Mouse (Mus musculus): Measurements from ENCODE around the gene Lrrc8c.

Gene Lrrc8c

GRCm38 (mm10) chr5:105547115-105547514 is 27.9 kb downstream of the Lrrc8c start:
- peaks cover 23% of the 10 kb centered on the region for H3K4me1 ChIP-seq (replicated peaks; ENCODE audit: low read depth, low read length)
- H3K27me3 ChIP-seq (ENCODE audit: insufficient read depth, low read length): no peaks in the 10 kb centered on the region
- no peak overlapping the region for H3K4me3 ChIP-seq (replicated peaks; ENCODE audit: low read length)
- peaks cover 16% of the 10 kb centered on the region; the same call in 1 of the 2 replicates for H3K9me3 ChIP-seq (ENCODE audit: low read length)
- no peak for TF ChIP-seq POU5F1 (IDR thresholded peaks at IDR 0.05; ENCODE audit: borderline replicate concordance, low read length)
- H3K36me3 ChIP-seq (ENCODE audit: insufficient read depth, low read length): no peaks in the 10 kb centered on the region; the same call in 1 of the 2 replicates

GRCm38 (mm10) chr5:105551808-105552207 is 32.6 kb downstream of the Lrrc8c start:
- TF ChIP-seq POU5F1 (IDR thresholded peaks at IDR 0.05; ENCODE audit: borderline replicate concordance, low read length): no peak
- no peak for TF ChIP-seq NANOG (IDR thresholded peaks at IDR 0.05; ENCODE audit: borderline replicate concordance, low read length)
- TF ChIP-seq CTCF (conservative IDR thresholded peaks at IDR 0.05; ENCODE audit: low read length): no peak
- H3K27me3 ChIP-seq (ENCODE audit: insufficient read depth, low read length): no peaks in the 10 kb centered on the region
- H3K4me1 ChIP-seq (replicated peaks; ENCODE audit: low read depth, low read length): peaks cover 20% of the 10 kb centered on the region
- H3K36me3 ChIP-seq (ENCODE audit: insufficient read depth, low read length): peaks cover 4% of the 10 kb centered on the region; the same call in 1 of the 2 replicates
- H3K9me3 ChIP-seq (ENCODE audit: low read length): peaks cover 9% of the 10 kb centered on the region; the same call in 1 of the 2 replicates
- H3K4me3 ChIP-seq (replicated peaks; ENCODE audit: low read length): no peak overlapping the region

- Histone ChIP-seq H3K9me3 (ENCODE audit: low read length) (peaks cover 18% of the 10 kb centered on the region), H3K4me1 (replicated peaks; ENCODE audit: low read depth, low read length) (peaks cover 16% of the 10 kb centered on the region), H3K4me3 (replicated peaks; ENCODE audit: low read length) (no peak overlapping the region), H3K36me3 (ENCODE audit: insufficient read depth, low read length) (peaks cover 9% of the 10 kb centered on the region; the same call in 1 of the 2 replicates), H3K27me3 (ENCODE audit: insufficient read depth, low read length) (no peaks in the 10 kb centered on the region)
- no peak for TF ChIP-seq CTCF (conservative IDR thresholded peaks at IDR 0.05; ENCODE audit: low read length)
- TF ChIP-seq NANOG (IDR thresholded peaks at IDR 0.05; ENCODE audit: borderline replicate concordance, low read length): no peak
- TF ChIP-seq POU5F1 (IDR thresholded peaks at IDR 0.05; ENCODE audit: borderline replicate concordance, low read length): no peak
Measured at GRCm38 (mm10) chr5:105556291-105556690, 37.1 kb downstream of the Lrrc8c start.

GRCm38 (mm10) chr5:105557346-105557745 is 38.2 kb downstream of the Lrrc8c start:
- Histone ChIP-seq H3K4me1 (replicated peaks; ENCODE audit: low read depth, low read length) (peaks cover 16% of the 10 kb centered on the region), H3K4me3 (replicated peaks; ENCODE audit: low read length) (no peak overlapping the region), H3K9me3 (ENCODE audit: low read length) (peaks cover 18% of the 10 kb centered on the region), H3K36me3 (ENCODE audit: insufficient read depth, low read length) (peaks cover 9% of the 10 kb centered on the region; the same call in 1 of the 2 replicates), H3K27me3 (ENCODE audit: insufficient read depth, low read length) (no peaks in the 10 kb centered on the region)
- TF ChIP-seq NANOG (IDR thresholded peaks at IDR 0.05; ENCODE audit: borderline replicate concordance, low read length): no peak
- TF ChIP-seq POU5F1 (IDR thresholded peaks at IDR 0.05; ENCODE audit: borderline replicate concordance, low read length): no peak
- no peak for TF ChIP-seq CTCF (conservative IDR thresholded peaks at IDR 0.05; ENCODE audit: low read length)

- peaks cover 6% of the 10 kb centered on the region; the same call in 1 of the 2 replicates for H3K36me3 ChIP-seq (ENCODE audit: insufficient read depth, low read length)
Measured at GRCm38 (mm10) chr5:105557777-105558240, 38.6 kb downstream of the Lrrc8c start.

GRCm38 (mm10) chr5:105558517-105558916 is 39.3 kb downstream of the Lrrc8c start:
- H3K36me3 ChIP-seq (ENCODE audit: insufficient read depth, low read length): peaks cover 5% of the 10 kb centered on the region; the same call in 1 of the 2 replicates
- no peak for TF ChIP-seq CTCF (conservative IDR thresholded peaks at IDR 0.05; ENCODE audit: low read length)
- H3K9me3 ChIP-seq (ENCODE audit: low read length): peaks cover 18% of the 10 kb centered on the region
- H3K27me3 ChIP-seq (ENCODE audit: insufficient read depth, low read length): no peaks in the 10 kb centered on the region
- no peak overlapping the region for H3K4me3 ChIP-seq (replicated peaks; ENCODE audit: low read length)
- peaks cover 6% of the 10 kb centered on the region for H3K4me1 ChIP-seq (replicated peaks; ENCODE audit: low read depth, low read length)

More at GRCm38 (mm10) chr5:105557777-105558240, 38.6 kb downstream of the Lrrc8c start:
- no peak for TF ChIP-seq NANOG (IDR thresholded peaks at IDR 0.05; ENCODE audit: borderline replicate concordance, low read length)
- TF ChIP-seq CTCF (conservative IDR thresholded peaks at IDR 0.05; ENCODE audit: low read length): no peak
- TF ChIP-seq POU5F1 (IDR thresholded peaks at IDR 0.05; ENCODE audit: borderline replicate concordance, low read length): no peak
- H3K4me3 ChIP-seq (replicated peaks; ENCODE audit: low read length): no peak overlapping the region
- peaks cover 18% of the 10 kb centered on the region for H3K9me3 ChIP-seq (ENCODE audit: low read length)
- H3K27me3 ChIP-seq (ENCODE audit: insufficient read depth, low read length): no peaks in the 10 kb centered on the region
- peaks cover 13% of the 10 kb centered on the region for H3K4me1 ChIP-seq (replicated peaks; ENCODE audit: low read depth, low read length)

- Histone ChIP-seq H3K27me3 (ENCODE audit: insufficient read depth, low read length) (no peaks in the 10 kb centered on the region), H3K4me3 (replicated peaks; ENCODE audit: low read length) (no peak overlapping the region), H3K9me3 (ENCODE audit: low read length) (peaks cover 11% of the 10 kb centered on the region), H3K4me1 (replicated peaks; ENCODE audit: low read depth, low read length) (no peaks in the 10 kb centered on the region), H3K36me3 (ENCODE audit: insufficient read depth, low read length) (peaks cover 5% of the 10 kb centered on the region; the same call in 1 of the 2 replicates)
- TF ChIP-seq NANOG (IDR thresholded peaks at IDR 0.05; ENCODE audit: borderline replicate concordance, low read length) (no peak), POU5F1 (IDR thresholded peaks at IDR 0.05; ENCODE audit: borderline replicate concordance, low read length) (no peak), CTCF (conservative IDR thresholded peaks at IDR 0.05; ENCODE audit: low read length) (no peak)
Measured at GRCm38 (mm10) chr5:105561926-105562325, 42.7 kb downstream of the Lrrc8c start.

- Histone ChIP-seq H3K27me3 (ENCODE audit: insufficient read depth, low read length) (no peaks in the 10 kb centered on the region), H3K9me3 (ENCODE audit: low read length) (0 out of 2 replicates have a peak, but pooled peaks cover 3% of the 10 kb centered on the region), H3K36me3 (ENCODE audit: insufficient read depth, low read length) (peaks cover 5% of the 10 kb centered on the region; the same call in 1 of the 2 replicates), H3K4me3 (replicated peaks; ENCODE audit: low read length) (no peak overlapping the region), H3K4me1 (replicated peaks; ENCODE audit: low read depth, low read length) (peaks cover 4% of the 10 kb centered on the region; the same call in 1 of the 2 replicates)
- no peak for TF ChIP-seq POU5F1 (IDR thresholded peaks at IDR 0.05; ENCODE audit: borderline replicate concordance, low read length)
Measured at GRCm38 (mm10) chr5:105564761-105565160, 45.6 kb downstream of the Lrrc8c start.

- Histone ChIP-seq H3K4me3 (replicated peaks; ENCODE audit: low read length) (no peak overlapping the region), H3K27me3 (ENCODE audit: insufficient read depth, low read length) (no peaks in the 10 kb centered on the region), H3K9me3 (ENCODE audit: low read length) (0 out of 2 replicates have a peak, but pooled peaks cover 3% of the 10 kb centered on the region), H3K4me1 (replicated peaks; ENCODE audit: low read depth, low read length) (peaks cover 6% of the 10 kb centered on the region; the same call in 1 of the 2 replicates), H3K36me3 (ENCODE audit: insufficient read depth, low read length) (0 out of 2 replicates have a peak, but pooled peaks cover under 1% of the 10 kb centered on the region)
- TF ChIP-seq CTCF (conservative IDR thresholded peaks at IDR 0.05; ENCODE audit: low read length) (no peak), POU5F1 (IDR thresholded peaks at IDR 0.05; ENCODE audit: borderline replicate concordance, low read length) (no peak), NANOG (IDR thresholded peaks at IDR 0.05; ENCODE audit: borderline replicate concordance, low read length) (no peak)
Measured at GRCm38 (mm10) chr5:105565824-105566223, 46.6 kb downstream of the Lrrc8c start.

Data from E14TG2a.4 (cell line).